Mouse (Mus musculus): ENCODE data around the gene Dimt1.
A peak's percentile ranks its signal among the peaks of the same experiment; 100 is the strongest.
"Not testable (repeated sequence)": the region's sequence is repeated elsewhere in the genome, so short reads cannot be mapped to it uniquely, and the experiment has no call there.

The Dimt1 gene

DNA sequence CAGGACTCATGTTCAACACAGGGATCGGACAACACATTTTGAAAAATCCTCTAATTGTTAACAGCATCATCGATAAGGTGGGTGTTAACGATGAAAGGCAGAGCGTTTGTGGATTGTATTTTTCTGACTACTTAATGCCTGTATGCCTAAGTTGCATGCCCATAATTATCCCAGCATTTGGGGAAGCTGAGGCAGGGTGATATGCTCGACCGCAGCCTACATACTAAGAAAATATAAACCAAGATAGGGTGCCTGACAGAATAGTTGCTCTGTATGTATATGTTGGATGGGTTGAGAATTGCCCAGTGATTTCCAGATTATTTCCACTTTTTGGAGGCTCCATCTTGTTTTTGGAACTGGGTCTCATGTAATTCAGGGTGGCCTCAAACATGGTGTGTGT is 656 bp downstream of the Dimt1 start:
- Histone ChIP-seq H3K36me3 (ENCODE audit: insufficient read depth, low read length) (peaks cover 42% of the 10 kb centered on the region), H3K9me3 (ENCODE audit: low read length) (no peaks in the 10 kb centered on the region), H3K27me3 (ENCODE audit: insufficient read depth, low read length) (no peaks in the 10 kb centered on the region), H3K4me1 (replicated peaks; ENCODE audit: low read depth, low read length) (peaks cover 36% of the 10 kb centered on the region), H3K4me3 (replicated peaks; ENCODE audit: low read length) (peak overlapping the region; percentile 99)
- TF ChIP-seq CTCF (conservative IDR thresholded peaks at IDR 0.05; ENCODE audit: low read length) (no peak), NANOG (IDR thresholded peaks at IDR 0.05; ENCODE audit: borderline replicate concordance, low read length) (no peak), POU5F1 (IDR thresholded peaks at IDR 0.05; ENCODE audit: borderline replicate concordance, low read length) (no peak)

GRCm38 (mm10) chr13:106954880-106955279 is 8.0 kb downstream of the Dimt1 start:
- no peaks in the 10 kb centered on the region for H3K27me3 ChIP-seq (ENCODE audit: insufficient read depth, low read length)
- H3K9me3 ChIP-seq (ENCODE audit: low read length), result no peaks in the 10 kb centered on the region
- no peak overlapping the region for H3K4me3 ChIP-seq (replicated peaks; ENCODE audit: low read length)
- TF ChIP-seq POU5F1 (IDR thresholded peaks at IDR 0.05; ENCODE audit: borderline replicate concordance, low read length), result no peak
- TF ChIP-seq NANOG (IDR thresholded peaks at IDR 0.05; ENCODE audit: borderline replicate concordance, low read length), result no peak
- TF ChIP-seq CTCF (conservative IDR thresholded peaks at IDR 0.05; ENCODE audit: low read length), result no peak
- peaks cover 6% of the 10 kb centered on the region for H3K4me1 ChIP-seq (replicated peaks; ENCODE audit: low read depth, low read length)
- peaks cover 85% of the 10 kb centered on the region for H3K36me3 ChIP-seq (ENCODE audit: insufficient read depth, low read length)

- Histone ChIP-seq H3K27me3 (ENCODE audit: insufficient read depth, low read length) (no peaks in the 10 kb centered on the region), H3K9me3 (ENCODE audit: low read length) (no peaks in the 10 kb centered on the region), H3K4me3 (replicated peaks; ENCODE audit: low read length) (no peak overlapping the region), H3K4me1 (replicated peaks; ENCODE audit: low read depth, low read length) (peaks cover 6% of the 10 kb centered on the region), H3K36me3 (ENCODE audit: insufficient read depth, low read length) (peaks cover 84% of the 10 kb centered on the region)
- TF ChIP-seq POU5F1 (IDR thresholded peaks at IDR 0.05; ENCODE audit: borderline replicate concordance, low read length) (no peak), CTCF (conservative IDR thresholded peaks at IDR 0.05; ENCODE audit: low read length) (no peak)
Observed at GRCm38 (mm10) chr13:106957554-106957953, 10.6 kb downstream of the Dimt1 start.

DNA sequence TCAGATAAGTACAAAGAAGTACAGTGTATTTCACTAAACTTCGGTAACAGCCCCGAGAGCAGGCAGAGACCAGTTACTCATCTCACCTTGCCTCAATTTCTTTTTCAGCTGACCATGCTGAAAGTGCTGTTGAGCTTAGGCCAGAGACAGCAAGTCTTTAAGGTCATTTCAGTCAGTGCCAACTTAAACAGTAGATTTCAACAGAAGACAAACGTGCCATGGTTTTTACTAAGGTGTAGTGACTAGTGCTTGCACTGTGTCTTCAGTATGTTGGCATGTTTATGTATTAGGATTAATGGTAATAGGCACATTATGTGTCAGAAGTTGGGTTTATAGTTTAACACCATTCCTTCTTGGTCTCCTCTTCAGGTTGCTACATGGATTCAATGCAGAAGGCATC is 11.4 kb downstream of the Dimt1 start:
- no peaks in the 10 kb centered on the region for H3K27me3 ChIP-seq (ENCODE audit: insufficient read depth, low read length)
- peaks cover 84% of the 10 kb centered on the region for H3K36me3 ChIP-seq (ENCODE audit: insufficient read depth, low read length)
- peaks cover 6% of the 10 kb centered on the region for H3K4me1 ChIP-seq (replicated peaks; ENCODE audit: low read depth, low read length)
- H3K4me3 ChIP-seq (replicated peaks; ENCODE audit: low read length), result no peak overlapping the region
- TF ChIP-seq CTCF (conservative IDR thresholded peaks at IDR 0.05; ENCODE audit: low read length), result no peak
- no peak for TF ChIP-seq NANOG (IDR thresholded peaks at IDR 0.05; ENCODE audit: borderline replicate concordance, low read length)
- no peak for TF ChIP-seq POU5F1 (IDR thresholded peaks at IDR 0.05; ENCODE audit: borderline replicate concordance, low read length)
- H3K9me3 ChIP-seq (ENCODE audit: low read length), result no peaks in the 10 kb centered on the region

- Histone ChIP-seq H3K36me3 (ENCODE audit: insufficient read depth, low read length) (peaks cover 81% of the 10 kb centered on the region), H3K9me3 (ENCODE audit: low read length) (no peaks in the 10 kb centered on the region), H3K4me3 (replicated peaks; ENCODE audit: low read length) (no peak overlapping the region), H3K4me1 (replicated peaks; ENCODE audit: low read depth, low read length) (peaks cover 6% of the 10 kb centered on the region), H3K27me3 (ENCODE audit: insufficient read depth, low read length) (no peaks in the 10 kb centered on the region)
- TF ChIP-seq CTCF (conservative IDR thresholded peaks at IDR 0.05; ENCODE audit: low read length) (no peak), POU5F1 (IDR thresholded peaks at IDR 0.05; ENCODE audit: borderline replicate concordance, low read length) (no peak), NANOG (IDR thresholded peaks at IDR 0.05; ENCODE audit: borderline replicate concordance, low read length) (no peak)
Observed at GRCm38 (mm10) chr13:106960557-106960956, 13.6 kb downstream of the Dimt1 start.

DNA sequence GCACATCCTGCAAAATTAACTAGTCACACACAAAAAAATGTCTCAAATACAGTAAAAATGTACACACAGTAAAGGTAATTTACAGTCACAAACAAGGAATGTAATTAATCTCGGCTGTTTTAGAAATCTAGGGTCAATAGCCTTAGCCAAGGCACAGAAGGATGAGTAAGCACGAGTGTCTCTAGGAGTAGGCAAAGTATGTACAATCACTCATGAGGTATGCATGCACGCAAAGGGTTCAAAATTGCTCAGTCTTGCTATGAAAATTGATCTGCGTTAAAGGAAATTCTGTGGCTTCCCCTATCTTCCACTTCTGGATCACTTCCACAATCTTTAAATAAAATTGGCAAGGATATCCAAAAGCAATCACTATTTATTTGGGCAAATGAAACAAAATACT is 14.6 kb downstream of the Dimt1 start:
- H3K4me3 ChIP-seq (replicated peaks; ENCODE audit: low read length), result no peak overlapping the region
- H3K36me3 ChIP-seq (ENCODE audit: insufficient read depth, low read length), result peaks cover 77% of the 10 kb centered on the region
- H3K4me1 ChIP-seq (replicated peaks; ENCODE audit: low read depth, low read length), result peaks cover 6% of the 10 kb centered on the region
- no peaks in the 10 kb centered on the region for H3K9me3 ChIP-seq (ENCODE audit: low read length)
- TF ChIP-seq CTCF (conservative IDR thresholded peaks at IDR 0.05; ENCODE audit: low read length) (no peak), NANOG (IDR thresholded peaks at IDR 0.05; ENCODE audit: borderline replicate concordance, low read length) (no peak), POU5F1 (IDR thresholded peaks at IDR 0.05; ENCODE audit: borderline replicate concordance, low read length) (no peak)
- H3K27me3 ChIP-seq (ENCODE audit: insufficient read depth, low read length), result no peaks in the 10 kb centered on the region

DNA sequence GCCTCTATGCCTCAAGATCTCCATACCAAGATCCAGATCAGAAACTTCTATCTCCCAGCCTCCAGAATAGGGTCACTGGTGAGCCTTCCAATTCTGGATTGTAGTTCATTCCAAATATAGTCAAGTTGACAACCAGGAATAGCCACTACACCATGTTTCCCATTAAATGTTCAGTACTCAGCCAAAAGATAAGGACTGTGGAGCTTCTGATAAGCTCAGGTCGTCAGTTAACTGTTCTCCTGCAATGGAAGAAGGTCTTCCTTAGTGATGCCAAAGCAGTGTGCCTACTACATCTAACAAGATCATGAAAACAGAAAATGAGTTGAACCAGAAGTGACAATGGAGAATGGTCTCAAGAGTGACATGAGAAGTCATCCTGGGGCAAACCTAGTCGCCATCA is 50.0 kb downstream of the Dimt1 start:
- H3K27me3 ChIP-seq (ENCODE audit: insufficient read depth, low read length), result no peaks in the 10 kb centered on the region
- no peak overlapping the region for H3K4me3 ChIP-seq (replicated peaks; ENCODE audit: low read length)
- H3K36me3 ChIP-seq (ENCODE audit: insufficient read depth, low read length), result peaks cover 36% of the 10 kb centered on the region
- TF ChIP-seq CTCF (conservative IDR thresholded peaks at IDR 0.05; ENCODE audit: low read length), result no peak
- TF ChIP-seq POU5F1 (IDR thresholded peaks at IDR 0.05; ENCODE audit: borderline replicate concordance, low read length), result no peak
- TF ChIP-seq NANOG (IDR thresholded peaks at IDR 0.05; ENCODE audit: borderline replicate concordance, low read length), result no peak
- peaks cover 19% of the 10 kb centered on the region; the same call in 1 of the 2 replicates for H3K4me1 ChIP-seq (replicated peaks; ENCODE audit: low read depth, low read length)
- no peaks in the 10 kb centered on the region for H3K9me3 ChIP-seq (ENCODE audit: low read length)

DNA sequence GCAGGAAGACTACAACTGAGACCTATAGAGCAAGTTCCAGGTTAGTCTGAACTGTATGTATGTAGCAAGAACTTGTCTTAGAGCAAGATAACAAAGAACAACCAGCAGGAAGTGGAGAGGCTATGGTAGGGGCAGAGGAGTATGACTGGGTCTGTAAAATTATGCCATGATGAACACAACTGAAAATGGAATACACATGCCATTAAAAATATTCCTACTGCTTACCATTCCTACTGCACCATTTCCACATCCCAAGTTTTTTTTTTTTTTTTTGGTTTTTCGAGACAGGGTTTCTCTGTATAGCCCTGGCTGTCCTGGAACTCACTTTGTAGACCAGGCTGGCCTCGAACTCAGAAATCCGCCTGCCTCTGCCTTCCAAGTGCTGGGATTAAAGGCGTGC is 50.6 kb downstream of the Dimt1 start:
- Histone ChIP-seq H3K36me3 (ENCODE audit: insufficient read depth, low read length) (peaks cover 29% of the 10 kb centered on the region), H3K4me1 (replicated peaks; ENCODE audit: low read depth, low read length) (peaks cover 19% of the 10 kb centered on the region; the same call in 1 of the 2 replicates)
- not testable (repeated sequence) for H3K4me3 ChIP-seq (replicated peaks; ENCODE audit: low read length); H3K9me3 ChIP-seq (ENCODE audit: low read length); H3K27me3 ChIP-seq (ENCODE audit: insufficient read depth, low read length)

DNA sequence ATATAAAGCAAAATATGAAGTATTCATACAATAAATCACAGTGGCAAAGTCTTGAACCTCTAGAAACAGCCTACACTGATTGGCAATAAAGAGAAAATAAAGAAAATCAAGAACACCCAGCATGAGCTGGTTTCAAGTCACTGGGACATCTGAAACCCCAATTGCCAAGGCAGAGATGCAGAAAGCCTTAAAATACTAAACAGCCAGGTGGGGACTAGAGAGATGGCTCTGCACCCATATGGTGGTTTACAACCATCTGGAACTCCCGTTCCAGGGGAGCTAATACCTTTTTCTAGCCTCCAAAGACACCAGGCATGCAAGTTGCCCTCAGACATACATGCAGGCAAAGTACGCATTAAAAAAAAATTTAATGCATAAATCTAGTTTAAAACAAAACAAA is 51.1 kb downstream of the Dimt1 start:
- H3K27me3 ChIP-seq (ENCODE audit: insufficient read depth, low read length), result no peaks in the 10 kb centered on the region
- peaks cover 19% of the 10 kb centered on the region; the same call in 1 of the 2 replicates for H3K4me1 ChIP-seq (replicated peaks; ENCODE audit: low read depth, low read length)
- H3K9me3 ChIP-seq (ENCODE audit: low read length), result no peaks in the 10 kb centered on the region
- H3K4me3 ChIP-seq (replicated peaks; ENCODE audit: low read length), result no peak overlapping the region
- H3K36me3 ChIP-seq (ENCODE audit: insufficient read depth, low read length), result peaks cover 25% of the 10 kb centered on the region
- TF ChIP-seq CTCF (conservative IDR thresholded peaks at IDR 0.05; ENCODE audit: low read length), result no peak
- no peak for TF ChIP-seq NANOG (IDR thresholded peaks at IDR 0.05; ENCODE audit: borderline replicate concordance, low read length)
- no peak for TF ChIP-seq POU5F1 (IDR thresholded peaks at IDR 0.05; ENCODE audit: borderline replicate concordance, low read length)

All from E14TG2a.4 (cell line).